Mouse (Mus musculus) G1E-ER4 (cell line): ENCODE measurements around the gene Lrwd1. TPM values are rescaled to one million over a fixed set of nuclear protein-coding genes. Genes with fewer than 3 reads are reported as not detected.

Experiments
- GATA1 ChIP-seq: IDR thresholded peaks from one replicate; pipeline ENCODE4 v1.8.0; 2012; ENCODE audit warnings: low read length, inconsistent platforms
- polyA plus RNA-seq: library from polyadenylated mRNA; stranded (reverse); fragments of >175 nt; gene quantifications from 2 replicates; pipeline ENCODE4 v1.2.3, GENCODE M21; 2012

The Lrwd1 gene
- polyA plus RNA-seq, 1 experiment = 143 TPM

DNA sequence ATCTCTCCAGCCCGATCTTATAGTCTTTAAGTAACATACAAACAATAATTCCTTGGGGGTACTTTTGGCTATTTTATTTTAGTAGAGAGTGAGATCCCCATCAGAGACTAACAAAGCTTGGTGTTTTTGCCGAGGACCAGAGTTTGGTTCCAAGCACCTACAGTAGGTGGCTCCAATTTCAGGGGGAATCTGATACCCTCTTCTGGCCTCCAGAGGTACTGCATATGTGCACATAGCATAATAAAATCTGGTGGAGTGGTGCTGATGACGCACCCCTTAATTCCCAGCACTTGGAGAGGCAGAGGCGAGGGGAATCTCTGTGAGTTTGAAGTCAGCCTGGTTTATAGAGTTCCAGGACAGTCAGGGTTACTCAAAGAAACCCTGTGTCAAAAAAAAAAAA is 53.5 kb downstream of the Lrwd1 start:
- TF ChIP-seq GATA1 = no peak

DNA sequence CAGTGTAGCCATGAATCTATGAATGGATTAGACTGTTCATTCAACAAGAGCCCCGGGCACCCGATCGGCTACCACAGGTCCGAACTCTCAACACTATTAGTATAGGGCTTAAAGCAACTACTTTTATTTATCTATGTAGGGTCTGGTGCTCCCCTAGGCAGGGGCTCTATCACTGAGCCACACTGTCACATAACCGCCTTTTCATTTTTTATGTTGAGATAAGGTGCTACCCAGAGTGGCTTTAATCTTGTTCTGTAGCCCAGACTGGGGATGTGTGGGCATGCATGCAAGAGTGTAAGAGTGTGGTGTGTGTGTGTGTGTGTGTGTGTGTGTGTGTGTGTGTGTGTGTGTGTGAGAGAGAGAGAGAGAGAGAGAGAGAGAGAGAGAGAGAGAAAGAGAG is 57.7 kb downstream of the Lrwd1 start:
- no peak for TF ChIP-seq GATA1

DNA sequence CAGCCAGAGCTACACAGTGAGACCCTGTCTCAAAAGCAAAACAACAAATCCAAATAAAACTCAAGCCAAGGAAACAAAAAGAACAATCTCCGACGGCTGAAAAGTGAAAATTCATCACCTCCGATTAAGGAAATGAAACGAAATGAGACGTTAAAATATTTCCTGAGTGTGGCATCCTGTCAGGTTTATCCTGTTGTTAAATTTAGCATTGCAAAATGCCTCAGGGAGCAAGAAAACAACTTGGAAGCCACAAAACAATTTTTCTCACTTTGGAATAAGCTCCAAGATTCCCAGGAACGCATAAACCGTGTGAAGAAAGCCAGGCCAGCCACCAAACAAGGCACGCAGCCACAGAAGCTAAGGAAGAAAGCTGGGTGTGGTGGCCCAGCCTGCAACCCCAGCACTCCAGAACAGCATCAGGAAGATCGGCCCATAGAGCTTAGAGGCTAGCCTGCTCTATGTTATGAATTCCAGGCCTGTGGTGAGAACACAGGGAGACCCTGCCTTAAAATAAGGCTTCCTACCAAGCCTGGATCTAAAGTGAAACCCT is 58.8 kb downstream of the Lrwd1 start:
- no peak for TF ChIP-seq GATA1

DNA sequence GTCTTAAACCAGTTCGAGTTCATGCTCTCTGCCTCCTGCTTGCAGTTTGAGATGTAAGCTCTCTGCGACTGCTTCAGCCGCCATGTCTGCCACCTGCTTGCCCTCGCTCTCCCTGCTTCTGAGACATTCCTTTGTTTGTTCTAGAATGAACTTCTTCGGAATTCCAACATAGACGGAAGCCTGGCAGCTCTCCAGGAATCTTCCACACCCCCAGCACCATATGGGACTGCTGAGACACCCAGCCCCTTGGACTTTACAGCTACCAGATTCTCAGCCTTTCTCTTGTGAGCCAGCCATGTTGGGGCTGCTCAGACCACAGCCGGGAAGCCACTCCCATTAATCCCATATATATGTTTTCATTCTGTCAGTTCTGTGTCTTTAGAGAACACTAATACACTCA is 59.6 kb downstream of the Lrwd1 start:
- no peak for TF ChIP-seq GATA1

DNA sequence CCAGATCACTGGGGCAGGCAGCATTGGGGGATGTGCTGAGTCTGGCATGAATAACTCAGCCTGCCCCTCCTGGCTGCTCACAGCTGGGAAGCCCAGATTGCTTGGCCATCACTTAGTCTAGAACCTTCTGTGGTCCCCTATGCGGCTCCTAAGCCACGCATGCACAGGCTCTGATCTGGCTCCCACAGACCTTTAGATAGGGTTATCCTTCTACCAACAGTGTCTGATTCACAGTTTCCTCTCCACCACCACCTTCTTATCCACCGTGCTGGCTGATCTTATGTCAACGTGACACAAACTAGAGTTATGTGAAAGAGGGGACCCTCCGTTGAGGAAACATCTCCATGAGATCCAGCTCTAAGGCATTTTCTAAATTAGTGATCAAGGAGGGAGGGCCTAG is 60.8 kb downstream of the Lrwd1 start:
- no peak for TF ChIP-seq GATA1

DNA sequence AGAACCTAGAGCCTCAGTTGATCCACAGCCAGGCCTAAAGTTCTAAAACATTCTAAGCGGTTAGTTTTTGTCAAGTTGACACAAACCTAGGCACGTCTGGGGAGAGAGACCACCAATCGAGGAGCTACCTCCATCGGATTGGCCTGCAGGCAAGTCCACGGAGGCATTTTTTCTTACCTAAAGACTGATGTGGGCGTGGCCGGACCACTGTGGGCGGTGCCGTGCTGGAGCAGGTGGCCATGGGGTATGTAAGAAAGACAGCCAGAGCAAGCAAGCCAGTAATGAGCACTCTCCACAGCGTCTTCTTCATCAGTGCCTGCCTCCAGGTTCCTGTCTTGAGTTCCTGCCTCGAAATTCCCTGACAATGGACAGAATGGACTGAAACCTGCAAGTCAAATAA is 62.3 kb downstream of the Lrwd1 start:
- no peak for TF ChIP-seq GATA1

DNA sequence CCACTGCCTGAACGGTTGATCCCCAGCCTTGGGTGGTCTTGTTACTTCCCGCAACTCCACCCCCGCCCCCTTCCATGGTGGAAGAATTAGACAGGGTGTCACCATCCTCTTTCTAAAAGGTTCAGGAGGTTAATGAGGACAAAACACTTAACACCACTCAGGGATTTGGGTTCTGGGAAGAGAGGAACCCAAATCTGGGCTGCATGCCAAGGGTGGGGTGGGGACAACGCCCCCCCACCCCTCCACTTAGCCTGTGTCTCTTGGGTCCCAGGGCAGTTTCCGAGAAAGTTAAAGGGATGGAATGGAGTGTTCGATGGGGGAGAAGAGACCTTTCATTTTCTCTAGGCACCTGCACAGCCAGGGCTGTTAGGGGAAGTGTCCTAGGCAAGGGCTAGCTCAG is 62.8 kb downstream of the Lrwd1 start:
- no peak for TF ChIP-seq GATA1

Other genes starting within 250 kb of the Lrwd1 start
- not detected in 2 replicates for gene Hspb1, start 248.2 kb downstream of the Lrwd1 start, polyA plus RNA-seq
- gene Ywhag, start 201.5 kb downstream of the Lrwd1 start, polyA plus RNA-seq = 226 and 268 TPM in 2 replicates
- gene Ssc4d, start 161.5 kb downstream of the Lrwd1 start, polyA plus RNA-seq = 2.6 and 3.9 TPM in 2 replicates
- not detected in 2 replicates for gene Zp3, start 156.0 kb downstream of the Lrwd1 start, polyA plus RNA-seq
- 25.4 and 25.7 TPM in 2 replicates for gene Dtx2, start 141.3 kb downstream of the Lrwd1 start, polyA plus RNA-seq
- gene Upk3b, start 97.6 kb downstream of the Lrwd1 start, polyA plus RNA-seq = not detected in 2 replicates
- gene Upk3bl, start 81.6 kb downstream of the Lrwd1 start, polyA plus RNA-seq = not detected in 2 replicates
- 0.06 and 0.09 TPM in 2 replicates for gene Rasa4, start 52.2 kb downstream of the Lrwd1 start, polyA plus RNA-seq
- gene Polr2j, start 19.4 kb downstream of the Lrwd1 start, polyA plus RNA-seq = 79.4 and 104 TPM in 2 replicates
- 41.9 and 42.7 TPM in 2 replicates for gene Alkbh4, start 72 bp upstream of the Lrwd1 start, polyA plus RNA-seq
- 29.7 and 30.4 TPM in 2 replicates for gene Orai2, start 34.6 kb upstream of the Lrwd1 start, polyA plus RNA-seq
- 44.3 and 69.2 TPM in 2 replicates for gene Prkrip1, start 62.9 kb upstream of the Lrwd1 start, polyA plus RNA-seq
- not detected in 2 replicates for gene Sh2b2, start 110.5 kb upstream of the Lrwd1 start, polyA plus RNA-seq